8 mouse cellular contexts compared by ENCODE assay signal in the genomic region with DNA sequence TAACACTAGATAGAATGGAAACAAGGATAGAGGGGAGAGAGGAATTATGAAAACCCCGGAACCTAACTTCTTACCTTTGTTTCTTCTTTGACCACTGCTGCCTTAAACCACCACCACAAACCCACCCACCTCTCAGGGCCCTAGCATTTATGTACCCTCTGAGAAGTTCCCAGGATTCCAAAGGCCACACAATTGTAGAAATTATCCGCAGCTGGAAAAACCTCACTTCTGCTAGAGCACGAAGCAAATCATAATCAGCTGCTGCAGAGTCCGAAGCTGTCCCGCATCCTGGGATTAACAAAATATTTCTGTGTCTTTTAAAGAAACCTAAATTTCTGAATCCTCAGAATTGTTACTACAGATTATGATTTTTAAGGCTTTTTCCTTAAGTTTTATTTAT. TPM values are rescaled to one million over a fixed set of nuclear protein-coding genes. Genes with fewer than 3 reads are reported as not detected.
DNase-seq lines count a peak whose midpoint lies in the region; ATAC-seq and TF ChIP-seq lines count a peak whose summit lies in the region.

A gene (minus strand): TSS at position 101 of the 400 bp plus-strand sequence.

- no peaks in the 10 kb centered on the region for H3K27me3 ChIP-seq in kidney, postnatal 0 days (ENCODE audit: insufficient read depth, low read length)
- H3K27me3 ChIP-seq in intestine, embryonic 16.5 days (replicated peaks; ENCODE audit: control insufficient read depth, insufficient read depth, low read length): no peaks in the 10 kb centered on the region
- H3K27me3 ChIP-seq in midbrain, embryonic 10.5 days (ENCODE audit: low read depth, poor library complexity, severe bottlenecking): no peaks in the 10 kb centered on the region

- H3K9me3 ChIP-seq in kidney, postnatal 0 days (replicated peaks; ENCODE audit: low read length): no peaks in the 10 kb centered on the region
- no peaks in the 10 kb centered on the region for H3K9me3 ChIP-seq in intestine, embryonic 16.5 days (ENCODE audit: control insufficient read depth, low read length)
- no peaks in the 10 kb centered on the region for H3K9me3 ChIP-seq in midbrain, embryonic 10.5 days (replicated peaks)

- H3K27ac ChIP-seq in kidney, postnatal 0 days: no peak within 1 kb of the TSS
- H3K27ac ChIP-seq in bone marrow macrophage, adult 2 months (ENCODE audit: insufficient read depth, low read depth, low read length): peak within 1 kb of the TSS; percentile 19; the same call in 1 of the 2 replicates
- no peak within 1 kb of the TSS for H3K27ac ChIP-seq in intestine, embryonic 16.5 days (ENCODE audit: low read length)
- H3K27ac ChIP-seq in midbrain, embryonic 10.5 days (replicated peaks): no peak within 1 kb of the TSS

- no peak for TF ChIP-seq CTCF in kidney, postnatal 0 days (IDR thresholded peaks at IDR 0.05; ENCODE audit: low read depth)
- TF ChIP-seq CTCF in bone marrow macrophage, adult 2 months (IDR thresholded peaks at IDR 0.05; ENCODE audit: low read depth, low read length): no peak

- no peak within 1 kb of the TSS for H3K9ac ChIP-seq in kidney, postnatal 0 days (ENCODE audit: low read depth, low read length)
- no peak within 1 kb of the TSS for H3K9ac ChIP-seq in intestine, embryonic 16.5 days (ENCODE audit: low read depth, low read length)

- H3K4me2 ChIP-seq in kidney, postnatal 0 days (ENCODE audit: low read length): no peak within 1 kb of the TSS
- no peak within 1 kb of the TSS for H3K4me2 ChIP-seq in intestine, embryonic 16.5 days (ENCODE audit: low read depth, low read length)

- ATAC-seq in kidney, postnatal 0 days (replicated peaks; ENCODE audit: low FRiP score, low read depth): no peak
- ATAC-seq in intestine, embryonic 16.5 days: no peak

- no peak within 1 kb of the TSS for H3K4me3 ChIP-seq in kidney, postnatal 0 days (replicated peaks; ENCODE audit: low read depth, low read length)
- H3K4me3 ChIP-seq in bone marrow macrophage, adult 2 months (ENCODE audit: insufficient read depth, low read length): no peak within 1 kb of the TSS
- H3K4me3 ChIP-seq in intestine, embryonic 16.5 days (ENCODE audit: low read length): no peak within 1 kb of the TSS
- no peak within 1 kb of the TSS for H3K4me3 ChIP-seq in midbrain, embryonic 10.5 days

- 97% methylated on average over 5 of the region's 5 CpGs for whole genome bisulfite sequencing in kidney, postnatal 0 days
- 95% methylated on average over 5 of the region's 5 CpGs for WGBS in intestine, embryonic 16.5 days
- 92% methylated on average over 5 of the region's 5 CpGs for WGBS in midbrain, embryonic 10.5 days

- no peak for TF ChIP-seq POLR2A in bone marrow macrophage, adult 2 months (IDR thresholded peaks at IDR 0.05; ENCODE audit: borderline replicate concordance, low read depth, low read length)

- no peak for DNase-seq in kidney, postnatal 0 days (ENCODE audit: low spot score)
- DNase-seq in kidney, adult 9 months: no peak
- DNase-seq in gonadal fat pad, adult 2 months (ENCODE audit: low read depth): no peak
- DNase-seq in midbrain, embryonic 10.5 days (ENCODE audit: low spot score): no peak
- DNase-seq in thymus, postnatal 14 days: no peak
- no peak for DNase-seq in frontal cortex, postnatal 25 days (ENCODE audit: low spot score in 2 of 2)

- H3K4me1 ChIP-seq in kidney, postnatal 0 days (replicated peaks; ENCODE audit: insufficient read depth, low read length): no peaks in the 10 kb centered on the region
- peaks cover 21% of the 10 kb centered on the region for H3K4me1 ChIP-seq in bone marrow macrophage, adult 2 months (ENCODE audit: control insufficient read depth, insufficient read depth, low read length)
- peaks cover 13% of the 10 kb centered on the region; the same call in 1 of the 2 replicates for H3K4me1 ChIP-seq in intestine, embryonic 16.5 days (ENCODE audit: control insufficient read depth, insufficient read depth, low read length)
- peaks cover 13% of the 10 kb centered on the region for H3K4me1 ChIP-seq in midbrain, embryonic 10.5 days

- no peaks in the 10 kb centered on the region for H3K36me3 ChIP-seq in kidney, postnatal 0 days (ENCODE audit: insufficient read depth, low read length)
- no peaks in the 10 kb centered on the region for H3K36me3 ChIP-seq in intestine, embryonic 16.5 days (ENCODE audit: control insufficient read depth, insufficient read depth, low read length)
- no peaks in the 10 kb centered on the region for H3K36me3 ChIP-seq in midbrain, embryonic 10.5 days

RNA-seq across cellular contexts. Expression of the gene that starts here (rescaled TPM):
- 16.7 and 17.5 TPM in 2 replicates for polyA plus RNA-seq in kidney, postnatal 0 days (2015; fragmentation: Nextera tagmentation; extraction: Ambion mirVana)
- 81.8 and 101 TPM in 2 replicates for polyA plus RNA-seq in bone marrow macrophage, adult 2 months (2012; ENCODE audit: insufficient read depth, insufficient read length, missing spikeins)
- 58.3 and 64.9 TPM in 2 replicates for polyA plus RNA-seq in gonadal fat pad, adult 2 months (2012; rRNA removed)
- 19.1 and 24.1 TPM in 2 replicates for polyA plus RNA-seq in intestine, embryonic 16.5 days (2015; fragmentation: Nextera tagmentation; extraction: Ambion mirVana)
- 34.6 and 37.7 TPM in 2 replicates for polyA plus RNA-seq in midbrain, embryonic 10.5 days (2016; fragmentation: Nextera tagmentation; extraction: Ambion mirVana)
